Mouse (Mus musculus): ENCODE data around the gene Pds5a. TPM values are rescaled to one million over a fixed set of nuclear protein-coding genes. Genes with fewer than 3 reads are reported as not detected.

Pds5a gene
- polyA plus RNA-seq, 1 experiment from 2014 or later, result 57.1 TPM

Other genes with a start within 250 kb of the Pds5a start
- gene Gm43552, start 205.4 kb downstream of the Pds5a start, polyA plus RNA-seq (2015; fragmentation: Nextera tagmentation; extraction: Ambion mirVana), result 1.8 TPM in 1 of 2 replicates, not detected in the other
- 161 and 177 TPM in 2 replicates for gene Smim14, start 161.1 kb downstream of the Pds5a start, polyA plus RNA-seq (2015; fragmentation: Nextera tagmentation; extraction: Ambion mirVana)
- 174 and 176 TPM in 2 replicates for gene Ube2k, start 161.0 kb downstream of the Pds5a start, polyA plus RNA-seq (2015; fragmentation: Nextera tagmentation; extraction: Ambion mirVana)
- gene N4bp2, start 65.2 kb upstream of the Pds5a start, polyA plus RNA-seq (2015; fragmentation: Nextera tagmentation; extraction: Ambion mirVana), result 22.4 and 23.3 TPM in 2 replicates
- gene Rhoh, start 162.9 kb upstream of the Pds5a start, polyA plus RNA-seq (2015; fragmentation: Nextera tagmentation; extraction: Ambion mirVana), result 1.6 TPM in 2 replicates
- not detected in 2 replicates for gene Chrna9, start 236.6 kb upstream of the Pds5a start, polyA plus RNA-seq (2015; fragmentation: Nextera tagmentation; extraction: Ambion mirVana)